Mouse (Mus musculus) left cerebral cortex, adult 8-10 months (tissue): ENCODE measurements around the gene Mcpt4. TPM values are rescaled to one million over a fixed set of nuclear protein-coding genes. Genes with fewer than 3 reads are reported as not detected.

ENCODE experiments used
- microRNA-seq, 2 experiments: library from miRNA; unstranded; fragments of <30 nt; microRNA quantifications; one replicate each; pipeline ENCODE4 v1.2.0; 2022
- total RNA-seq, 4 experiments: library from RNA; stranded (reverse); gene quantifications; 2 replicates each; pipeline ENCODE4 v1.2.4; 2022

Gene Mcpt4
- total RNA-seq, 4 experiments from 2014 or later: not detected

Small RNA genes within 50 kb of the gene (microRNA-seq; reads per million reads assigned to microRNA genes)
- 0 reads per million in 2 experiments for gene Mir6949

Other genes with a start within 250 kb of the Mcpt4 start
- 1 to 10 TPM; 1.0 to 2.7 (median 2.1) TPM for gene Nfatc4, start 239.2 kb downstream of the Mcpt4 start, total RNA-seq
- 10 to 100 TPM in 2 of 4 experiments, 1 to 10 TPM in 2; 7.3 to 13.3 (median 11.3) TPM for gene Nynrin, start 208.3 kb downstream of the Mcpt4 start, total RNA-seq
- under 1 TPM; 0.09 to 0.52 (median 0.23) TPM for gene Cbln3, start 177.9 kb downstream of the Mcpt4 start, total RNA-seq
- gene Khnyn, start 177.4 kb downstream of the Mcpt4 start, total RNA-seq: 10 to 100 TPM; 12.7 to 15.8 (median 13.0) TPM
- gene Sdr39u1, start 162.0 kb downstream of the Mcpt4 start, total RNA-seq: 100 to 1,000 TPM; 101 to 123 (median 111) TPM
- gene Cma1, start 117.6 kb downstream of the Mcpt4 start, total RNA-seq: not detected
- not detected for gene Cma2, start 111.3 kb downstream of the Mcpt4 start, total RNA-seq
- not detected for gene Mcpt1, start 44.3 kb downstream of the Mcpt4 start, total RNA-seq
- not detected for gene Mcpt9, start 31.8 kb downstream of the Mcpt4 start, total RNA-seq
- not detected for gene Mcpt2, start 20.3 kb downstream of the Mcpt4 start, total RNA-seq
- gene Mcpt8, start 23.0 kb upstream of the Mcpt4 start, total RNA-seq: not detected
- gene Ctsg, start 40.3 kb upstream of the Mcpt4 start, total RNA-seq: not detected
- gene Gzme, start 58.3 kb upstream of the Mcpt4 start, total RNA-seq: not detected
- gene Gzmd, start 70.3 kb upstream of the Mcpt4 start, total RNA-seq: not detected
- not detected for gene Gzmg, start 97.3 kb upstream of the Mcpt4 start, total RNA-seq
- not detected for gene Gzmn, start 112.3 kb upstream of the Mcpt4 start, total RNA-seq
- not detected for gene Gzmf, start 149.1 kb upstream of the Mcpt4 start, total RNA-seq
- gene Gzmc, start 172.3 kb upstream of the Mcpt4 start, total RNA-seq: not detected
- gene Gzmb, start 199.9 kb upstream of the Mcpt4 start, total RNA-seq: not detected